Mouse (Mus musculus) midbrain, postnatal 0 days (tissue): ENCODE data around the gene Efna4. TPM values are rescaled to one million over a fixed set of nuclear protein-coding genes. Genes with fewer than 3 reads are reported as not detected.

Experiments used
- ATAC-seq: fragments of 200-750 bp; cut with Nextera tagmentation; 2 replicates; pipeline ENCODE4 v1.8.0; 2017; ENCODE audit warnings: moderate number of reproducible peaks, mild to moderate bottlenecking, moderate TSS enrichment, moderate library complexity; ENCODE audit not compliant: low FRiP score
- DNase-seq: peaks from one replicate; pipeline ENCODE4 v3.0.0-alpha.2; 2015; ENCODE audit warnings: low spot score
- H3K27ac ChIP-seq: fragments of 300-500 bp; sonication (generic); 2 replicates; pipeline ENCODE4 v1.5.1; 2014; ENCODE audit warnings: low read depth, mild to moderate bottlenecking, low read length, mixed read lengths
- H3K27me3 ChIP-seq: fragments of 300-500 bp; sonication (generic); 2 replicates; pipeline ENCODE4 v1.6.1; 2014; ENCODE audit warnings: low read length, control low read depth, mixed read lengths; ENCODE audit not compliant: insufficient read depth
- H3K36me3 ChIP-seq: fragments of 300-500 bp; sonication (generic); 2 replicates; pipeline ENCODE4 v1.6.1; 2014; ENCODE audit warnings: low read length, control low read depth, mixed read lengths; ENCODE audit not compliant: insufficient read depth
- H3K4me1 ChIP-seq: fragments of 300-500 bp; sonication (generic); 2 replicates; pipeline ENCODE4 v1.6.1; 2014; ENCODE audit warnings: mild to moderate bottlenecking, control low read depth, antibody characterized with exemption, low read length, mixed read lengths; ENCODE audit not compliant: insufficient read depth
- H3K4me2 ChIP-seq: fragments of 300-500 bp; sonication (generic); 2 replicates; pipeline ENCODE4 v1.6.1; 2014; ENCODE audit warnings: low read depth, mild to moderate bottlenecking, low read length, mixed read lengths; ENCODE audit not compliant: poor library complexity, severe bottlenecking
- H3K4me3 ChIP-seq: fragments of 300-500 bp; sonication (generic); 2 replicates; pipeline ENCODE4 v1.5.1; 2014; ENCODE audit warnings: low read depth, mild to moderate bottlenecking, low read length, moderate library complexity
- H3K9ac ChIP-seq: fragments of 300-500 bp; sonication (generic); replicated peaks from 2 replicates; pipeline ENCODE4 v1.6.1; 2014; ENCODE audit warnings: mild to moderate bottlenecking, low read length, moderate library complexity, mixed read lengths; ENCODE audit not compliant: poor library complexity, severe bottlenecking
- H3K9me3 ChIP-seq: fragments of 300-500 bp; sonication (generic); 2 replicates; pipeline ENCODE4 v1.6.1; 2016; ENCODE audit warnings: low read length, control low read depth
- CTCF ChIP-seq: IDR thresholded peaks from 2 replicates; pipeline ENCODE4 v1.5.1; 2016; ENCODE audit warnings: antibody characterized with exemption, mild to moderate bottlenecking
- WGBS: fragments of 180-500 bp; shearing (Covaris S2); extraction: QIAGEN DNeasy Blood & Tissue Kit; methylation state at CpG from one replicate; pipeline ENCODE4 v1.1.7; 2014; 5-methylcytosine and 5-hydroxymethylcytosine counted together
- polyA plus RNA-seq: library from polyadenylated mRNA; unstranded; fragments of >200 nt; fragmentation: Nextera tagmentation; extraction: Ambion mirVana; gene quantifications from 2 replicates; pipeline ENCODE4 v1.2.1, GENCODE M21; 2015
- total RNA-seq: library from RNA; depleted of rRNA; stranded (reverse); fragments of >200 nt; gene quantifications from 2 replicates; pipeline ENCODE4 v1.2.3, GENCODE M21; 2014

Gene Efna4
- total and polyA plus RNA-seq, 2 experiments from 2014 or later: 3.5 to 7.9 TPM

- H3K4me1 ChIP-seq: no peaks in the 10 kb centered on the region
- H3K27me3 ChIP-seq: no peaks in the 10 kb centered on the region
- H3K36me3 ChIP-seq: peaks cover 11% of the 10 kb centered on the region
- no peak overlapping the region for H3K4me2 ChIP-seq
- no peak for DNase-seq
- H3K27ac ChIP-seq: no peak overlapping the region
- no peak overlapping the region for H3K9ac ChIP-seq
- 74% methylated on average over 8 of the region's 8 CpGs for WGBS
- ATAC-seq: no peak
- H3K4me3 ChIP-seq: no peak overlapping the region
- no peak for TF ChIP-seq CTCF
- H3K9me3 ChIP-seq: no peaks in the 10 kb centered on the region
These were observed 19.5 kb downstream of the Efna4 start for GRCm38 (mm10) chr3:89318316-89318715.

DNA sequence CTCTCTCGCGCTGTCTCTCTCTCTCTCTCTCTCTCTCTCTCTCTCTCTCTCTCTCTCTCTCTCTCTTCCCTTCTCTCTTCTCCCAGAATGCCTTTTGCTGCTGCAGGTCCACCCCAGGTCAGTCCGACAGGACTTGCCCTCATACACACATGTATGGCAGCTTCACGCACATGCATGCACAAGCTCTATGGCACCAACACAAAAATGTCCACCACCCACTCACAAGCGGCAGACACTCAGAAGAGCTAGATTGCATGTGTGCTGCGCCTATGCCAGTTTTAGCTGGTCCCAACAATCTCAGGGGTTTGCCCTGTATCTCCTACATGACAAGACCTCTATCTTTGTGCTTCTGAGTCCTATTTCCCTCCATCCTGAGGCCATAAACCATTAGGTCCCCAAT, 20.6 kb downstream of the Efna4 start:
- no peaks in the 10 kb centered on the region for H3K4me1 ChIP-seq
- 42% methylated on average over 6 of the region's 6 CpGs for WGBS
- H3K4me3 ChIP-seq: no peak overlapping the region
- H3K4me2 ChIP-seq: 0 out of 2 replicates have a peak overlapping the region, but pooled peaks have one; percentile 9
- peaks cover 16% of the 10 kb centered on the region for H3K36me3 ChIP-seq
- ATAC-seq: no peak
- H3K9ac ChIP-seq: 0 out of 2 replicates have a peak overlapping the region, but pooled peaks have one; percentile 29
- TF ChIP-seq CTCF: no peak
- H3K9me3 ChIP-seq: no peaks in the 10 kb centered on the region
- H3K27ac ChIP-seq: peak overlapping the region; percentile 32; the same call in 1 of the 2 replicates
- no peaks in the 10 kb centered on the region for H3K27me3 ChIP-seq
- DNase-seq: no peak

DNA sequence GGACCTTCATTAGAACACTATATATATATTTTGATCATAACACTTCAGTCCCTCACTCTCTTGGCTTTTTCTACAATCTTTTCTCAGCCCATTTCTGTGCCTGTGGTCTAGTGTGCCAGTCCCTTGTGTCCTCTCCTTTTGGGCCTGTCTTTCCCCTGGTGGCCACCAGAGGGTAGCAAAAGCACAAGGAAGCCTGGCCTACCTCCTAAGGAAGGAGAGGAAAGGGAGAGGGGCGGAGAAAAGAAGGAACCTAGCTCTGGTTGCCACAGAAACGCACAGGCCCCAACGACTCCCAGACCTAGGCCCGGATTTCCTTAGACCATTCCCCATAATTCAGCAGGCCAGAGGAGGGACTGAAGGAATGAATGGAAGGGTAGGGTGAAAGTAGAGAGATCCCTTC, 21.0 kb downstream of the Efna4 start:
- peak overlapping the region; percentile 29; the same call in 1 of the 2 replicates for H3K9ac ChIP-seq
- 0 out of 2 replicates have a peak, but pooled peaks have one; percentile 11 for ATAC-seq
- WGBS: 0% methylated on average over 4 of the region's 4 CpGs
- no peak overlapping the region for H3K4me3 ChIP-seq
- H3K27ac ChIP-seq: peak overlapping the region; percentile 32; the same call in 1 of the 2 replicates
- no peaks in the 10 kb centered on the region for H3K9me3 ChIP-seq
- DNase-seq: peak; percentile 91
- H3K27me3 ChIP-seq: no peaks in the 10 kb centered on the region
- no peaks in the 10 kb centered on the region for H3K4me1 ChIP-seq
- peak overlapping the region; percentile 29; the same call in 1 of the 2 replicates for H3K4me2 ChIP-seq
- TF ChIP-seq CTCF: peak; percentile 97
- H3K36me3 ChIP-seq: peaks cover 16% of the 10 kb centered on the region

DNA sequence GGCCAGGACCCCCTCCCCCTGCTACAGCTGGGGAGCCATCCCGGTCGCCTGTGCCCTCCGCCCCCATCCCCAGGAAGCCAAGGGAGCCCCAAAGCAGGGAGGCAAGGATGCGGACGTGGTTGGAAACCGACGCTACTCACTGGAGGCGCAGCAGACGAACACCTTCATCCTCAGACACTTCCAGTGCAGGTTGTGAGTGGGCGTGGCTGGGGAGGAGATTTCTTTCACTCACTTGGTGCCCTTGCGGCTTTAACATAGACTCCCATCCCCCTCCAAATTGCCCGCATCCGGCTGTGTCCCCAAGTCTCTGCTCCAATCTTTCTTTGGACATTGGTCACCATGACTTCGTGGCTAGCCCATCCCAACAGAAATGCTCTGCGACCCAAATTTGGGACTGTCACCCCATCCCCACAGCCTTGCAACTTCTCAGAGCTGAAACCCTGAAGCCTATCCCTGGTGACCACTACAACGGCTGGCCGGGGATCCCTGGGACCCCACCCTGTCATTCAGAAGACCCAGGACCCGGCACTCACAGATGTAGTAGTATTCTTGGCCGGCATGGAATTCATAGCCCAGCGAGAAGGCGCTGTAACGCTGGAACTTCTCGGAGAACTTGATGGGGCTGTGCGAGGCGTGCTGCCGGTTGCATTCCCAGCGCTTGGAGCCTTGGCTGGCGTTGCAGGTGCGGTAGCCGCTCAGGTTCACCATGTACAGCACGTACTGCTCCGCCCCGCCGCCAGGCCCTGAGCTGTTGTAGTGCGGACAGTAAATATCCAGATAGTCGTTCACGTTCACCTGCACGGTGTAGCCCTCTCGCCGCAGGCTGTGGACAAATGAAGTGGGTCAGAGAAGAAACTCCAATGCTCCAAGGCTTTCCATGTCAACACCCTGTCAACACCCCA, 21.6 kb downstream of the Efna4 start:
- no peak for TF ChIP-seq CTCF
- H3K4me1 ChIP-seq: no peaks in the 10 kb centered on the region
- H3K27me3 ChIP-seq: no peaks in the 10 kb centered on the region
- no peak overlapping the region for H3K4me3 ChIP-seq
- no peaks in the 10 kb centered on the region for H3K9me3 ChIP-seq
- peaks cover 16% of the 10 kb centered on the region for H3K36me3 ChIP-seq
- no peak overlapping the region for H3K27ac ChIP-seq
- H3K9ac ChIP-seq: no peak overlapping the region; the same call in 1 of the 2 replicates
- peak overlapping the region; percentile 40 for H3K4me2 ChIP-seq
- DNase-seq: no peak
- no peak for ATAC-seq
- 8% methylated on average over 40 of the region's 40 CpGs for WGBS

DNA sequence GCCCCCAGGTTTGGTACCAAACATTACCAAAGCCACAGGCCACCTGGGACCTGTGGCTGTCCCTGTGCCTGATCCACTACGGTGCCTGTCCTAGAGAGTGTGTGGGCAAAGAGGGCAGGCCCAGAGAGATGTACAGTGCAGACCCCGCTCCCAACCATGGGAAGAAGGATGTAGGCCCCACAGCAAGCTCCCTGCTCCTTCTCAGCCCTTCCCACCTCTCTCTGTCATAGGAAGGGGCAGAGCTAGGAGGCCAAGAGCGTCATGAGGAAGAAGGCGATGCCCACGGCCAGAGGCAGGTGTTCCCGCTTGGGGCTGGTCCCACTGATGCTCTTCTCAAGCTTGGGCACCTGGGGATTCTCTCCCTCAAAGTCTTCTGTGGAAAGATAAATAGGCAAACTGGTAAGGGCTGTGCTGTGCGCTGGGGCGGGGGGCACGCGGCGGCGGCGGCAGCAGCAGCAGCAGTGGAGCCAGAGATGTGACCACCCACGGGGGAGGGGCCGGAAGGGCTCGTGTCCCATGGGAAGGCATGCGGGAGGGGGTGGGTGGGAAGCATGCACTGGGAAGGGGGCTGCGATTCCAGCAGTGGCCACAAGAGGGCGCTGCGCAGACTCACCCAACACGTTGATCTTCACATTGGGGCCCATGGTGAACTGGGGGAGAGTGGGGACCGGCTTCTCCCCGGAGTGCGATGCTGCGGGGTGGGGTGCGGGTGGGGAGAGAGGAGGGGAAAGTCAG, 22.5 kb downstream of the Efna4 start:
- 6% methylated on average over 21 of the region's 26 CpGs for WGBS
- Histone ChIP-seq H3K4me2 (peak overlapping the region; percentile 40), H3K27ac (no peak overlapping the region), H3K36me3 (peaks cover 16% of the 10 kb centered on the region), H3K4me3 (no peak overlapping the region), H3K9me3 (no peaks in the 10 kb centered on the region), H3K9ac (0 out of 2 replicates have a peak overlapping the region, but pooled peaks have one; percentile 33), H3K4me1 (no peaks in the 10 kb centered on the region), H3K27me3 (no peaks in the 10 kb centered on the region)
- peak; percentile 83 for TF ChIP-seq CTCF
- peak; percentile 80 for DNase-seq
- ATAC-seq: peak; percentile 5; the same call in 1 of the 2 replicates
